Mouse (Mus musculus): ENCODE data around the gene Lims1.

Gene Lims1

GRCm38 (mm10) chr10:58386997-58387396 is 63.7 kb downstream of the Lims1 start:
- no peak for DNase-seq

GRCm38 (mm10) chr10:58388648-58389047 is 65.4 kb downstream of the Lims1 start:
- no peak for DNase-seq

GRCm38 (mm10) chr10:58389151-58389550 is 65.9 kb downstream of the Lims1 start:
- no peak for DNase-seq

- DNase-seq, result no peak
Observed at GRCm38 (mm10) chr10:58392435-58392834, 69.2 kb downstream of the Lims1 start.

DNA sequence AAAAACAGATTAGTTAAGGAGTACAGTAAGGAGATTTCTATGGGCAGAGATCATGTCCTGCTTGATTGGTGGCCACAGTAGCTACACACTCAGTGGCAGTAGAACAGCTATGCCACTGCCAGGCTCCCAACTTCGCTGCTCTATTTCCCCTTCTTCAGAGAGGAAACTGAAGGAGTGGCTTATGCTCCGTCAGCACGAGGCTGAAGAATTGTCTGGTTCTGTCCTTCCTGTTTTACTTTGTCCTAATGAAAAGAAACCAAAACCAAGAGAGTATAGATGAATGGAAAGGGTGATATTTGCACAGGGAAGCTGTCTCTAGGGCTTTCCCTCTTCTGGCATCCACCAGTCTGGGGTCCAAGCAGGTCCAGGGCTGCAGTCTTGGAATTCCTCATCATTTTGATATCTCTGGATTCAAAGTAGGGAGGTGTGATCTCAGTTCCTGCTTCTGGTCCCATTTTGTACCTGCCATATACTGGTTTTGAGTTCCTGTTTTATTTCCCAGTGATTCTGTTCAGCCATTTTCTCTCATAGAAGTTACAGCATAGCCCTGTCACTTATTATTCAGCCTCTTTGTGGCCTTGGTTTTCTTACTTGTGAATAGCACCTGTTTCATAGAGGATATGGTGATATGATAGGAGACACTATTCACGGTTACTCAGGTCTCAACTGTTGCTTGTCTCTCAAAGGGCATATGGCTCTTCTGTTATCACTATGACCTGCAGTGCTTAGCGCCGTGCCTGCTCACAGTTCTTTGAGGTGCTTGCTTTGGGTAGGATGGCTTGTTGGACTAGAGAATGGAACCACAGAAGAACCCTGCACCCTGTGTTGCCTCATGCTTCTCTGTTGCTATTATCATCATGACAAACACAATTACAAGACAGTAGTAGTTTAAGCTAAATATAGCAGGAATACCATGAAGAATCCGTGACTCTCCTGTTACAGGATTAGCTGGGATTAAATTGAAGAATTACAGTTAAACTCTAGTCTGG is 70.1 kb downstream of the Lims1 start:
- DNase-seq, result no peak

DNA sequence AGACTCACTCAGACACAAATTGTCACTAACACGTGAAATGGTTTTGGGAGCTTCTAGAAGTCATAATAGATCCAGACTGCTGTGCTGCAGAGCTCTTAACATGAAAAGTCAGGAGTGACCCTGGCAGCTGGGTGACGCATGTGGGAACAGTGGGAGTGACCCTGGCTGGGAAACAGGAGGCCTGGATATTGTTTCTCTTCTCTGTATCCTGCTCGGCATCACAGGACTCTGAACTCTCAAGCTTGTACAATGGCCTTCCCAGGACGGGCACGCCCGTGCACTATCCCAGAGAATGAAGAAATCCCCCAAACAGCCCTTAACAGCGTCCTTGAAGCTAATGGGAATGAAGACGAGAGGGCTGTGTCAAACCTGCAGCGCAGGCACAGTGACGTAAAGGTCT is 70.9 kb downstream of the Lims1 start:
- no peak for DNase-seq

DNA sequence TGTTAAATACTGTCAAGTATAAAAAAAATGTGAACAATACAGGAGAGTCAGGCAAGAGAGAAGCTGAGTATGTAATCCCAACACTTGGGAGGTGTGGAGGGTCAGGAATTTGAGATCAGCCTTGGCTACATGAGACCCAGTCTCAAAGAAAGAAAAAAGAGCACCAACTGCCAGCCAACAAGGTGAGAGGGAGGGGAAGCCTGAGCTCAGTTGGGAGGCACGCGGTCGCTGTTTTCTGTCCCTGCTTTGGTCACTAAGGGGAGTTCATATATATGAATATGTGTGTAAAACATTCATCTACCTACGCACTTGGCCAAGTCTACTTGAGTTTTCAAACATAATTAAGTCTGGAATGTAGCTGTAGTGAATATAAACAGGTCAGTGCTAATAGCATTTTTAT is 72.0 kb downstream of the Lims1 start:
- DNase-seq, result no peak

DNA sequence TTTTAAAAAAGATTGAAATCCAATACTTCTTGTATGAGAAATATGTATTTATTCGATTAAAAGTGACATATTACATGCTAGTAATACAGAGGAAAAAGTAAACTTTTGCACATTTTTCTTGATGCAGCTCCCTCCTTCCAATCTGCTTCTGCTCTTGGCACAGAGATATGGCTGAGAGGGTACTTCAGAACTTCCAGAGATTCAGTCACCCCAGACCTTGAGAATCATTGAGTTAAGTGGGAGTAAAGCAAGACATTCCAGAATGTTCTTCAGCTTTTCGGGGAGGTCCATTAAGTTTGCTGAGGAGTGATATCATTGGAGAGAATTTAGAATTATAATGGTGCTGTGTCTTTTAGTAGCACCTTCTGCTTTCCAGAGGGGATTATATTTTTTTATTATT is 72.5 kb downstream of the Lims1 start:
- DNase-seq, result no peak

DNA sequence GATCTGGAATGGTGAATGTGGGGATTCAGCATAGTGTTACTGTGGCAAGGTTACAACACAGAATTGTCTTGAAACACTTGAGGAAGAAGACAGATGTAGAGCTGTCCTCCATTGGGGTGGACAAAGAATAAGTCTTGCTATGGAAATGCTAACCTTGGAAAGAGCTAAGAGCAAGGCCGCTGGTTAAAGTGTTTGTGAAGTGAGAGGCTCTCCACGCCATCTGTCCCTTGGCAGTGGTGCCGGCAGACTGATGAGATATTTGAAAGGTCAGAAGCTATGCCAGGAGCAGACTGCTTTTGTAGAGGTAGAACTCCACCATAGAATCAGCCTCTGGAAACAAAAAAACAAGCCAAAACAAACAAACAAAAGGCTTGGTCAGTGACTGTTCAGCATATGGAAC is 73.3 kb downstream of the Lims1 start:
- DNase-seq, result no peak

- DNase-seq, result no peak
Observed at GRCm38 (mm10) chr10:58398941-58399340, 75.7 kb downstream of the Lims1 start.

GRCm38 (mm10) chr10:58401838-58402237 is 78.6 kb downstream of the Lims1 start:
- no peak for DNase-seq

DNA sequence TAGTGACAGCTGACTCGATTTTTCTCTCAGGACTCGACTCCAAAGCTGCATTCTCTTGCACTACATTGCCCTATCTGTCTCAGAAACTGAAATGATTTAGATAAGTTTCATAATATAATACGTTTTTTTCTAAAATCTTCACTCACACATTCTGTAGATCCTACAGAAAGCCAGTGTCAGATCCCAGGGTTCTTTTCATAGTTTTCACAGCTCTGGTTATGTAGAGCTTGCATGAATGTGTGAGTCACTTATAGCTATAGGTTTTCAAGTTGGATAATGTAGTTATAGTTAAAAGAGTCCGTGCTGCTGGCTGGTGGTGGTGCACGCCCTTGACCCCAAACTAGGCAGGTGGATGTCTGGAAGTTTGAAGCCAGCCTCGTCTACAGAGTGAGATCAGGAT is 81.4 kb downstream of the Lims1 start:
- no peak for DNase-seq

- DNase-seq, result no peak
Observed at GRCm38 (mm10) chr10:58405285-58405948, 82.2 kb downstream of the Lims1 start.

GRCm38 (mm10) chr10:58405949-58406305 is 82.7 kb downstream of the Lims1 start:
- peak; percentile 19 for DNase-seq

- no peak for DNase-seq
Observed at GRCm38 (mm10) chr10:58412331-58412730, 89.1 kb downstream of the Lims1 start.

DNA sequence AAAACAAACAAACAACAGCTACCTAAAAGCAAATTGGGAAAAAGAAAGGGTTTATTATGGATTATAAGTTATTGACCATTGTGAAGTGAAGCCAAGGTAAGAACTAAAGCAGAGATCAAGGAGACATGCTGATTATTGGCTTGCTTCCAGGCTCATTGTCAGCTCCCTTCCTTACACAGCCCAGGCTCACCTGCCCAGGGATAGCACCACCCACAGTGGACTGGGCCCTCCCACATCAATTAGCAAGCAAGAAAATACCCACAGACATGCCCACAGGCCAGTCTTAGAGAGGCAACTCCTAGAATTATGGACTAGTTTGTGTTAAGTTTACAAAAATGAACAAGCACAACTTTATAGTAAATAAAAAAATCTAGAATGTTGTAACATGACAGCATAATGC is 89.6 kb downstream of the Lims1 start:
- no peak for DNase-seq

DNA sequence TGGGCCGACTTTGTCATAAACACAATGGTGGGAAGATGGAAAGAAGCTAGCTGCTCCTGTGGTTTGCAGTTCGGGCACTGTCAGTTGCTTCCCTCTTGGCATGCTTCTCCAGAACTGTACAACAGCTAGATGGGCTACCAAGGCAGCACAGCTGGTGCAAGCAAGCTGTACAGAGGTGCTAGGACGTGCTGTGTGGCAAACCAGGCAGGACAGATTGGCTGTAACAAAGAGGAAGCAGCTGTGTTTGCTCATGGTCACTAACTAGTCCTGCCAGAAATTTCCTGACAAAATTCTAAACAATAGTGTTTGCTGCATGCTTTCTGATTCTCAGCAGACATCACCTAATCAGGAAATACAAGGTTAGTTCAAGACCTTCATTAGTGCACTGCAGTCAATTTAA is 93.4 kb downstream of the Lims1 start:
- no peak for DNase-seq

GRCm38 (mm10) chr10:58418290-58418971 is 95.2 kb downstream of the Lims1 start:
- no peak for DNase-seq

GRCm38 (mm10) chr10:58427930-58428329 is 104.7 kb downstream of the Lims1 start:
- DNase-seq, result no peak

GRCm38 (mm10) chr10:58445850-58446249 is 122.6 kb downstream of the Lims1 start:
- peak; percentile 4 for DNase-seq

DNA sequence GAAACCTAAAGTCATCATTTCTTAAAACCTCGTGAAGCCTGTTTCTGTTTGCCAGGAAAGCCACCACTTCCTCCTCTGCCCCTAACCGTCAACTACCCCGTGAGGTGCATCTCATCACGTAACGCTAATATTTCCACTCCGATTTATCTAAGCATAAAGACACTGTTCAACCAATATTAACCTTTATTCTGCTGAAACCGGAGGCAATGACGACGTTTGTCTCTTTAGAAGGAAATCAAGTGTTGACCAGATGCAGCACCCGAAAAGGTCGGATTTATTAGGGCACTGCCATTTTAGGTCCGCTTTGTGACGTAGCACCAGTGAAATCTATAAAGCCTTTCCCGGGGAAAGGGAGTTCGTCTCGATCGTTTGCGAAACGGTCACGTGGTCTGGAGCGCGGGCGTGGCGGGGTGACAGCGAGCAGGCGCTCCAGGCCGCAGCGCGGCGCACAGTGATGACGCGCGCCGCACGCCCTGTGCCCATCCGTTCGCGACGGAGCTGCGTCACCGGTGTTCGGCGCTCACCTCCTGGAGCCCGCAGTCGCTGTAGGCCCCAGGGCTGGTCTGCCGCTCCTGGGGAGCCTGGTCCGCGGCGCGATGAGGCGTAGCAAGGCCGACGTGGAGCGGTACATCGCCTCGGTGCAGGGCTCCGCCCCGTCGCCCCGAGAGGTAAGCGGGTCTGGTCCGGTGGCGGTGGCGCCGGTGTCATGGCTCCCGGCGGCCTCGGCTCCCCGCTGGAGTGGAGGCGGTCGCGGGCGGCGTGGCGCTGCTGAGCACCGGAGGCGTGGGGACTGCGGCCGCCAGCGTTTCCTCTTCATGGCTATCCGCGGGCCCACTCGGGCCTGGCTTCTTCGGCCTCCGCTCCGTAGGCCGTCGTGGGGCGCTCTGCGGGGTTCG is 123.4 kb downstream of the Lims1 start, which contains the start of gene Ranbp2:
Gene Ranbp2 (plus strand): TSS at position 537 of the 896 bp plus-strand sequence.
- peak; percentile 98 for DNase-seq

DNA sequence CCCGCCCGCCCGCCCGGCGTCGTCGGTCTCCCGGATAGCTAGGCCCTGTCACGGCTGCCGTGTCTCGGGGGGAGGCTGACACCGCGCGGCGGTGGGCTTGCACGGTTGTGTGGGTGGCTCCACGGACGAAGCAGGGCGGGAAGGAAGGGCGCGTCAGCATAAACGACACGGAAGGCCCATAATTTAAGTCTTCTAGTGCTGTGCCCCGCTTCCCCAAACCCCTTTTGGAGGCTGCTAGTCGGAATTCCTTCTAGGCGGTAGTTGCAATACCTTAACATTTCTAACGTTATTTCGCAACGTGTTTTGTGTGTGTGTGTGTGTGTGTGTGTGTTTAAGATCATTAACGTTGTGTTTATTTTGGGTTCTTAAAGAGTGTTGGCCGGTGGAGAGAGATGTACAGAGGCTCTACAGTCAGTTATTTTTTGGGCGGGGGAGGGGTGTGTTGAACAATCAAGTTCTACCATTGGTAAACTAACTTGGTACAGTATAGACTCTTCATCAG is 124.1 kb downstream of the Lims1 start:
- no peak for DNase-seq

All from kidney, adult 11 months (tissue).